Mouse (Mus musculus) ES-Bruce4 (cell line): ENCODE data around the gene Adamts9. TPM values are rescaled to one million over a fixed set of nuclear protein-coding genes. Genes with fewer than 3 reads are reported as not detected.

Experiments
- H3K27ac ChIP-seq: 2 replicates; pipeline ENCODE4 v1.5.1; 2012; ENCODE audit warnings: low read length, inconsistent platforms; ENCODE audit not compliant: insufficient read depth
- H3K27me3 ChIP-seq: 2 replicates; pipeline ENCODE4 v1.6.1; 2012; ENCODE audit warnings: mild to moderate bottlenecking, low read length, inconsistent platforms; ENCODE audit not compliant: control insufficient read depth, poor library complexity, insufficient read depth, severe bottlenecking
- H3K36me3 ChIP-seq: 2 replicates; pipeline ENCODE4 v1.6.1; 2012; ENCODE audit warnings: inconsistent platforms, mild to moderate bottlenecking, low read length, moderate library complexity; ENCODE audit not compliant: control insufficient read depth, poor library complexity, insufficient read depth, severe bottlenecking
- H3K4me1 ChIP-seq: one replicate; pipeline ENCODE4 v1.8.1; 2011; ENCODE audit warnings: low read length; ENCODE audit not compliant: control insufficient read depth, insufficient read depth
- H3K4me3 ChIP-seq: 2 replicates; pipeline ENCODE4 v1.5.1; 2011; ENCODE audit warnings: low read depth, mild to moderate bottlenecking, low read length
- H3K9ac ChIP-seq: 2 replicates; pipeline ENCODE4 v1.6.1; 2012; ENCODE audit warnings: low read depth, mild to moderate bottlenecking, inconsistent platforms; ENCODE audit not compliant: poor library complexity, severe bottlenecking
- H3K9me3 ChIP-seq: replicated peaks from 2 replicates; pipeline ENCODE4 v1.6.1; 2012; ENCODE audit warnings: mild to moderate bottlenecking, low read length, inconsistent platforms; ENCODE audit not compliant: control insufficient read depth, poor library complexity, insufficient read depth, severe bottlenecking
- CTCF ChIP-seq: IDR thresholded peaks from one replicate; pipeline ENCODE4 v1.8.1; 2011; ENCODE audit warnings: low read depth, low read length
- EP300 ChIP-seq: IDR thresholded peaks from 2 replicates; pipeline ENCODE4 v1.6.1; 2011; ENCODE audit warnings: low read depth, low read length; ENCODE audit not compliant: insufficient read depth
- POLR2A ChIP-seq: IDR thresholded peaks from one replicate; pipeline ENCODE4 v1.8.1; 2011; ENCODE audit warnings: low read length; ENCODE audit not compliant: insufficient read depth
- polyA plus RNA-seq: library from polyadenylated mRNA; stranded (reverse); fragments of >200 nt; gene quantifications from 2 replicates; pipeline ENCODE4 v1.2.4, GENCODE M21; 2011; ENCODE audit warnings: low read depth; ENCODE audit not compliant: missing spikeins, insufficient read depth, insufficient read length

The Adamts9 gene
- 8.9 and 9.2 TPM in 2 replicates for polyA plus RNA-seq

GRCm38 (mm10) chr6:92943057-92943781, at the start of gene Adamts9:
TSS of gene Adamts9 (minus strand) at chr6:92943492.
- peak; percentile 15 for TF ChIP-seq POLR2A
- no peak for TF ChIP-seq EP300
- no peaks in the 10 kb centered on the region for H3K4me1 ChIP-seq
- H3K27me3 ChIP-seq = no peaks in the 10 kb centered on the region

DNA sequence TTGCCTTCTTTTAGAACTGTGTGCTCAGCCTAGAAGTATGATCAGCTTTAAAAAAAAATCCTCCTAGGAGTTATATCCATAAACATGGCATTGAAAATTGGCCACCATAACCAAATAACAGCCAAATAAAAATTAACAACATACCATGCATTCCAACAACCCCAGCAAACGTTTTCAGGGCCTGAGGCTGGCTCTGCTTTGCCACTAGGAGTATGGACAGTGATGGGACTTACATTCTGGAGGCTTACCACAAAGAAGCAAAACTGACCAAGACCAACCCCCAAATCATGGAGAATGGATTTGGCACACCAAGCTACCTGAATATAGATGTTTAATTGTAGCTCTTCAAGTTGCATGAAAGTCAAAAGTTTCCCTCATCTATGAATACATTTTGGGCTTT, 48.3 kb upstream of the Adamts9 start:
- Histone ChIP-seq H3K27me3 (no peaks in the 10 kb centered on the region), H3K9ac (no peak overlapping the region), H3K36me3 (no peaks in the 10 kb centered on the region), H3K27ac (no peak overlapping the region), H3K9me3 (0 out of 2 replicates have a peak, but pooled peaks cover 3% of the 10 kb centered on the region), H3K4me1 (no peaks in the 10 kb centered on the region), H3K4me3 (no peak overlapping the region)
- TF ChIP-seq EP300 (no peak), POLR2A (no peak), CTCF (no peak)

More at GRCm38 (mm10) chr6:92943057-92943781, at the start of gene Adamts9:
- Histone ChIP-seq H3K27ac (no peak within 1 kb of the TSS), H3K36me3 (no peaks in the 10 kb centered on the region), H3K9me3 (no peaks in the 10 kb centered on the region; the same call in 1 of the 2 replicates), H3K4me3 (peak within 1 kb of the TSS; percentile 83), H3K9ac (peak within 1 kb of the TSS; percentile 64)

DNA sequence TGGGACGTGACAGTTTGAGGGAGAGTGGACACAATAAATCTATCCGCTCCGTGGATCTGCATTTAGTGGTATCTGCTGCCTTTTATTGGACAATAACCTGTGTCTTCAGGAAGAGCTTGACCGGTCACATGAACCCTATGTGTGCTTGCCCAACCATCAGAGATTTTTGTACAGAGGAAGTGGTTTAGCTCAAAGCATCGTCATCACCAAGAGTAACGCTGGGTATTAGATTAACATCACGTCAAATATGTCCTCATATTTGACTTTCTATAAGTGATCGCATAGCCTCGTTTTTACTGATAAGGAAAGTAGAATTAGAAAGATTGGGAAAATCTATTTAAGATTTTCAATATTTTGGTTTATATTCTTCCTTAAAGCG, 45.3 kb upstream of the Adamts9 start:
- Histone ChIP-seq H3K9ac (no peak overlapping the region), H3K4me1 (no peaks in the 10 kb centered on the region), H3K27me3 (no peaks in the 10 kb centered on the region), H3K36me3 (no peaks in the 10 kb centered on the region), H3K9me3 (0 out of 2 replicates have a peak, but pooled peaks cover 3% of the 10 kb centered on the region), H3K4me3 (no peak overlapping the region), H3K27ac (no peak overlapping the region)
- TF ChIP-seq EP300 (no peak), CTCF (no peak), POLR2A (no peak)

DNA sequence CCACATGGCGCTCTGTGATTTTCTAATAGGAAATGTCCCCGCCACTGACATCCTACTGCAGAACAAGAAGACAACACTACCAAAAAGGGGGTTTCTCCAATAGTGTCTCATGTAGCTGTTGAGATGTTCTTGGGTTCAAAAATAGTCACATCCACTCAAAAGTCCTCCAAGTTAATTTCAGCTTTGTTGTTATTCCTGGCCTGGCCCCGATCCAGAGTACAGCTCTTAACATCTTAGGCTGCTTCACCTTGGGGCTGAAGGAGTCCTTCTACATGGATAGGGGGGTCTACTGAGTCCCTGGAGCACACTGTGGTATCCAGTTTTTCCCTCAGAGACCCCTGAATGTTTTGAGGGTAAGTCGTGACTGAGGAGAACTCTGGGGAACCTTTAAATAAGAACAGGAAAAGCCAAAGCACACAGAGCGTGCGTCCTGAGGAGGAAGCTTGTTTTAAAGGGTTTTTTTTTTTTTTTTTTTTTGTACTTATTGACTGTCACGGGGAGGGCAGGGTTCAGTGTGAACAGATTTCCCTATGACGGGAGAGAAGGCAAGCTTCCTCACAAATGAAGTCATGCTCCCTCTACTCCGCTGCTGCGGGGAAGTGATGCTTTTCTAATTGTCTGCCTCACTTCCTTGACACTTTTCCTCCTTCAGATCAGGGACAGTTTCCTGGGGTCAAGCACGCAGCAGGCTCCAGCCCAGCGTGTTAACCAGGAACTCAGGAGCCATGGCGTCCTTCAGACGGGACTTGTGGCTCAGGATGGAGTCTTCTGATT, 44.7 kb upstream of the Adamts9 start:
- H3K9ac ChIP-seq = no peak overlapping the region
- TF ChIP-seq EP300 = no peak
- no peak overlapping the region for H3K27ac ChIP-seq

GRCm38 (mm10) chr6:92987366-92987765, 44.1 kb upstream of the Adamts9 start:
- no peak for TF ChIP-seq EP300
- TF ChIP-seq CTCF = no peak
- TF ChIP-seq POLR2A = no peak
- H3K9me3 ChIP-seq = 0 out of 2 replicates have a peak, but pooled peaks cover 3% of the 10 kb centered on the region

More for the DNA sequence above, 44.7 kb upstream of the Adamts9 start:
- Histone ChIP-seq H3K9me3 (0 out of 2 replicates have a peak, but pooled peaks cover 3% of the 10 kb centered on the region), H3K27me3 (no peaks in the 10 kb centered on the region), H3K4me3 (no peak overlapping the region), H3K36me3 (no peaks in the 10 kb centered on the region), H3K4me1 (no peaks in the 10 kb centered on the region)

GRCm38 (mm10) chr6:92983421-92983820, 40.1 kb upstream of the Adamts9 start:
- TF ChIP-seq POLR2A (no peak), EP300 (no peak), CTCF (no peak)
- 0 out of 2 replicates have a peak, but pooled peaks cover 3% of the 10 kb centered on the region for H3K9me3 ChIP-seq
- H3K27me3 ChIP-seq = no peaks in the 10 kb centered on the region
- no peaks in the 10 kb centered on the region for H3K36me3 ChIP-seq
- H3K27ac ChIP-seq = no peak overlapping the region
- no peak overlapping the region for H3K4me3 ChIP-seq
- H3K9ac ChIP-seq = no peak overlapping the region
- no peaks in the 10 kb centered on the region for H3K4me1 ChIP-seq

More at GRCm38 (mm10) chr6:92987366-92987765, 44.1 kb upstream of the Adamts9 start:
- no peak overlapping the region for H3K4me3 ChIP-seq
- no peaks in the 10 kb centered on the region for H3K4me1 ChIP-seq
- H3K27ac ChIP-seq = no peak overlapping the region
- H3K36me3 ChIP-seq = no peaks in the 10 kb centered on the region
- no peak overlapping the region for H3K9ac ChIP-seq
- H3K27me3 ChIP-seq = no peaks in the 10 kb centered on the region
